Mouse (Mus musculus) CD4-positive, CD25-positive, alpha-beta regulatory T cell, adult 2 months (primary cell): ENCODE results near the gene Pa2g4.
A peak's percentile ranks its signal among the peaks of the same experiment; 100 is the strongest.
"Not testable (repeated sequence)": the region's sequence is repeated elsewhere in the genome, so short reads cannot be mapped to it uniquely, and the experiment has no call there.

Source experiments
- DNase-seq: peaks from one replicate; pipeline ENCODE4 v3.0.0-alpha.2; 2012; ENCODE audit warnings: low read depth, low spot score

Gene Pa2g4

GRCm38 (mm10) chr10:128565788-128566531 is at the start of gene Pa2g4:
Pa2g4 (minus strand) TSS chr10:128565987.
- DNase-seq: peak; percentile 94

- no peak for DNase-seq
Measured at GRCm38 (mm10) chr10:128614934-128615333, 49.1 kb upstream of the Pa2g4 start.

- DNase-seq: not testable (repeated sequence)
Measured at GRCm38 (mm10) chr10:128613820-128614219, 48.0 kb upstream of the Pa2g4 start.

- peak; percentile 68 for DNase-seq
Measured at GRCm38 (mm10) chr10:128613154-128613440, 47.3 kb upstream of the Pa2g4 start.

- DNase-seq: peak; percentile 93
Measured at GRCm38 (mm10) chr10:128612433-128613153, 46.8 kb upstream of the Pa2g4 start.

GRCm38 (mm10) chr10:128606483-128606882 is 40.7 kb upstream of the Pa2g4 start:
- no peak for DNase-seq

- no peak for DNase-seq
Measured at GRCm38 (mm10) chr10:128602470-128603128, 36.8 kb upstream of the Pa2g4 start.

GRCm38 (mm10) chr10:128601499-128601898 is 35.7 kb upstream of the Pa2g4 start:
- DNase-seq: no peak

GRCm38 (mm10) chr10:128598476-128598875 is 32.7 kb upstream of the Pa2g4 start:
- DNase-seq: no peak

GRCm38 (mm10) chr10:128592797-128593196 is 27.0 kb upstream of the Pa2g4 start:
- no peak for DNase-seq

- DNase-seq: no peak
Measured at GRCm38 (mm10) chr10:128591436-128591835, 25.6 kb upstream of the Pa2g4 start.

- DNase-seq: peak; percentile 62
Measured at GRCm38 (mm10) chr10:128590193-128590690, 24.5 kb upstream of the Pa2g4 start.

GRCm38 (mm10) chr10:128589464-128590192 is 23.8 kb upstream of the Pa2g4 start, which contains the start of gene Erbb3:
Erbb3 (minus strand) TSS chr10:128589652.
- DNase-seq: peak; percentile 63

GRCm38 (mm10) chr10:128588775-128589463 is 23.1 kb upstream of the Pa2g4 start:
- no peak for DNase-seq

GRCm38 (mm10) chr10:128588136-128588535 is 22.3 kb upstream of the Pa2g4 start:
- DNase-seq: no peak

GRCm38 (mm10) chr10:128587697-128588096 is 21.9 kb upstream of the Pa2g4 start:
- no peak for DNase-seq

GRCm38 (mm10) chr10:128587120-128587519 is 21.3 kb upstream of the Pa2g4 start:
- DNase-seq: no peak

GRCm38 (mm10) chr10:128586546-128586945 is 20.8 kb upstream of the Pa2g4 start:
- no peak for DNase-seq

GRCm38 (mm10) chr10:128584386-128584785 is 18.6 kb upstream of the Pa2g4 start:
- DNase-seq: peak; percentile 19

- DNase-seq: no peak
Measured at GRCm38 (mm10) chr10:128583644-128584043, 17.9 kb upstream of the Pa2g4 start.

- DNase-seq: no peak
Measured at GRCm38 (mm10) chr10:128579731-128580130, 13.9 kb upstream of the Pa2g4 start.
